Mouse (Mus musculus) cerebellum, adult 2 months (tissue): Measurements from ENCODE around the gene Mast4. TPM values are rescaled to one million over a fixed set of nuclear protein-coding genes. Genes with fewer than 3 reads are reported as not detected.
A peak's percentile ranks its signal among the peaks of the same experiment; 100 is the strongest.

Experiments
- DNase-seq, 2 experiments: peaks; one replicate each; pipeline ENCODE4 v3.0.0; 2021
- H3K27ac ChIP-seq: fragments of 200-500 bp; 2 replicates; pipeline ENCODE4 v1.5.1; 2012; ENCODE audit warnings: low read length, control low read depth, inconsistent platforms; ENCODE audit not compliant: insufficient read depth
- H3K27me3 ChIP-seq: fragments of 200-500 bp; 2 replicates; pipeline ENCODE4 v1.6.1; 2012; ENCODE audit warnings: inconsistent platforms, mild to moderate bottlenecking, low read length, moderate library complexity; ENCODE audit not compliant: control insufficient read depth, insufficient read depth
- H3K4me1 ChIP-seq: fragments of 200-500 bp; 2 replicates; pipeline ENCODE4 v1.6.1; 2011; ENCODE audit warnings: low read length; ENCODE audit not compliant: control insufficient read depth, insufficient read depth
- H3K4me3 ChIP-seq: fragments of 200-500 bp; replicated peaks from 2 replicates; pipeline ENCODE3; 2011; ENCODE audit warnings: mild to moderate bottlenecking, low read depth, low read length, control low read depth; ENCODE audit not compliant: insufficient read depth
- CTCF ChIP-seq: fragments of 200-500 bp; IDR thresholded peaks from 2 replicates; pipeline ENCODE4 v1.5.1; 2011; ENCODE audit warnings: low read depth, mild to moderate bottlenecking, control low read depth, low read length, moderate library complexity, borderline replicate concordance; ENCODE audit not compliant: insufficient read depth
- POLR2A ChIP-seq: fragments of 200-500 bp; IDR thresholded peaks from 2 replicates; pipeline ENCODE4 v1.6.1; 2011; ENCODE audit warnings: low read length, control low read depth, borderline replicate concordance; ENCODE audit not compliant: insufficient read depth
- WGBS: fragments of 180-500 bp; shearing (Covaris S2); methylation state at CpG from one replicate; pipeline ENCODE4 v1.1.7; 2018; 5-methylcytosine and 5-hydroxymethylcytosine counted together
- polyA plus RNA-seq: library from polyadenylated mRNA; depleted of rRNA; stranded (reverse); fragments of >200 nt; gene quantifications from 2 replicates; pipeline ENCODE4 v1.2.3, GENCODE M21; 2012

Mast4 gene
- polyA plus RNA-seq, 1 experiment: 21.2 TPM

DNA sequence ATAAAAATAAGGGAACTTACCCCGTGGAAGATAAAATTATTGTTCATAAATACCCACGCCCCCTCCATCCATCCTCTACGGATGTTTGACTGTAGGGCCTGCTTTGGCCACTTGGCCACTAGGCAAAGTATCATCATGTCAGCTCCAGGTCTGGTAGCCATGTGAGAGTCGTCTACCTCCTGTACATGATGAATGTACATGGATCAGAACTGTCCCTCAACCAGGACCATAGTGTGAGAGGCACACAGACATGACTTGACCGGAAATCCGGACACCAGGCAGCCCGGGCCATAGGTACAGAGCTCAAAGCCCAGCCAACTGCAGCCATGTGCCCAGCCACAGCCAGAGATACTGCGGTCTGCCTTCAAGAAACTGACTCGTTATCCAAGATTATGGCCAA, 210.6 kb downstream of the Mast4 start:
- no peak for DNase-seq
- Histone ChIP-seq H3K27me3 (no peaks in the 10 kb centered on the region; the same call in 1 of the 2 replicates), H3K4me3 (no peak overlapping the region), H3K27ac (no peak overlapping the region), H3K4me1 (no peaks in the 10 kb centered on the region)
- 90% methylated on average over 9 of the region's 9 CpGs for WGBS
- TF ChIP-seq POLR2A (no peak), CTCF (no peak)

DNA sequence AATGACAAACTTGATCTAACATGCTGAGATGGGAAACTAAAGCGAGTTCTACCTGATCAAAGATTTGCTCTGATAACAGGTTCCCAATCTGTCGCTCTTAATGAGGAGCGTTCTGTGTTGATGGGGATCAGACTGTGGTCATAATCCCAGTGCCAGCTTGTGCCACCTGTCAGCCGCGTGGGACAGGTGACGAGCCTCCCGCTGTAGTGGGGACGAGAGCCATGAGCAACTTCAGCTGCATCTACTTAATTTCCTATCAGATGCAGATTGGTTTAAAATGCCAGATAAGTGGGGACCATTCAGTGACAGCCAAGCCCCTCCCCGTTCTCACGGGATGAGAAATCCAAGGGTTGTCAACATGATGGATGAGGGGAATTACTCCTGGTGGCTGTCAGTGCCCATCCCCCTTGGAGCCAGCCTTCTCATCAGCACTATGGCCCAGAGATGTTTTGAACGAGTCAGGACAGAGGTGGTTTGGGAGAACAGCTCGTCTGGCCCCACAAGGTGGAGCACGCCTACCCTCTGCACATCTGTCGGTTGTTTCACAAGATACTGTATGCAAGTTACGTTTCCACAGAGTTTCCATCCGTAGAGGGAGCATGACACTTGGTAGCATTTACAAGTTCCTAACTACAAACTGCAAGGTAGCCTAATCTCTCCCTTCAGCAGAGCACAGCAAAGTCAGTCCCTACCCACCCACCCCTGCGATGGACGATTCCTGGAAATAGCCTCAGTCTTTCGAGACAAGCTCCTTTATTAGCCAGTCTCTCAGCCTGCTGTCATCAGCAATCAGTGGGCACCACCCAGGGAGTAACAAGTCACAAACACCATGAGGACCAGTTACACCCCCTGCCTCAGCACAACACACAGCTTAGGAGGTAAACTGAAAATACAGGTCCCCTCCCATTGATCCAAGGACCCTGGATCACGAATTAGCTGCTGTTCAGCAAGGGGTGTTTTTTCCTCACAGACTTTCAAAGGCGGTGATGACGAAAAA, 212.2 kb downstream of the Mast4 start:
- no peak for DNase-seq
- H3K27me3 ChIP-seq: no peaks in the 10 kb centered on the region; the same call in 1 of the 2 replicates
- H3K4me1 ChIP-seq: no peaks in the 10 kb centered on the region
- H3K4me3 ChIP-seq: no peak overlapping the region
- WGBS: 43% methylated on average over 22 of the region's 22 CpGs
- H3K27ac ChIP-seq: no peak overlapping the region
- TF ChIP-seq CTCF: no peak
- TF ChIP-seq POLR2A: no peak

DNA sequence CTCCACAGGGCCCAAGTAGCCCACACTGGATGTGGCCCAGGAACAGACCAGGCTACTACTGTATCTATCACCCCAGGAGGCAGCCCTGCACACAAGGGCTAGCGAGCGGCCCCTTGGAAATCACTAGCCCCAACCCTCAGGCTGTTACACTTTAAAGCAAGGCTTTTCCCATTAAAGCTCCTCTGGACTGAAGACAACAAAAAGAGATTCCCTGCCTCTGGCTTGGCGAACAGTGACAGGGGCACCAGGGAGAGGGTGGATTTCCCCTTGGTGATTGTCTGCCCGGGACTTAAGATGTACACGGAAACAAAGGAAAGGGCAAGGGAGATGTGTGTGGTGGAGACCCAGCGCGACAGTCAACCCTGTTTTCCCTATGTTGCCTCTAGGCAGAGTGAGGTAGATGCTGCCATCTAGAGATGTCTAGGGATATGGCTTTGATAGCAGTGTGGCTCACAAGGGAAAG, 213.6 kb downstream of the Mast4 start:
- H3K27me3 ChIP-seq: no peaks in the 10 kb centered on the region; the same call in 1 of the 2 replicates
- TF ChIP-seq POLR2A (no peak), CTCF (peak; percentile 67; the same call in 1 of the 2 replicates)
- DNase-seq: peak in 1 of 2 experiments; percentile 17
- H3K4me1 ChIP-seq: no peaks in the 10 kb centered on the region
- H3K4me3 ChIP-seq: no peak overlapping the region
- WGBS: 6% methylated on average over 7 of the region's 7 CpGs
- no peak overlapping the region for H3K27ac ChIP-seq

DNA sequence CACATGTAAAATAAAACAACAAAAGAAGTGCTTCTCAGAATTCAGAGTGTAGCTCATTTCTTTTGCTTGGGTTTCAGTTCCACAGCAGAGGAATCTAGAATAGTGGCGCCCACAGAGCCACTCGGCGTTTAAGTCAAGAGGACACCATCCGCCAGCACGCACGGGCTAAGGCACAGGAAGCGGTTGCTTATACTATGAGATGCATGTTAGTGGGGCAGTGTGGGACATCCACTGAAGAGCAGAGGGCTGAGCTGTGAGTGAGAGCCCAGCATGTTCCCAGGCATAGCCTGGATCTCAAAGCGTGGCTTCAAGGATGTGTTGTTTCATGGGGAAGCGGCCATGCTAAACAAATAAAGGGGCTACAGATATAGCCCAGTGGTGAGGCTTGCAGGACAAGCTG, 214.6 kb downstream of the Mast4 start:
- DNase-seq: no peak
- H3K27me3 ChIP-seq: no peaks in the 10 kb centered on the region; the same call in 1 of the 2 replicates
- no peak overlapping the region for H3K27ac ChIP-seq
- no peak overlapping the region for H3K4me3 ChIP-seq
- TF ChIP-seq CTCF (no peak), POLR2A (no peak)
- no peaks in the 10 kb centered on the region for H3K4me1 ChIP-seq
- 92% methylated on average over 9 of the region's 9 CpGs for WGBS

DNA sequence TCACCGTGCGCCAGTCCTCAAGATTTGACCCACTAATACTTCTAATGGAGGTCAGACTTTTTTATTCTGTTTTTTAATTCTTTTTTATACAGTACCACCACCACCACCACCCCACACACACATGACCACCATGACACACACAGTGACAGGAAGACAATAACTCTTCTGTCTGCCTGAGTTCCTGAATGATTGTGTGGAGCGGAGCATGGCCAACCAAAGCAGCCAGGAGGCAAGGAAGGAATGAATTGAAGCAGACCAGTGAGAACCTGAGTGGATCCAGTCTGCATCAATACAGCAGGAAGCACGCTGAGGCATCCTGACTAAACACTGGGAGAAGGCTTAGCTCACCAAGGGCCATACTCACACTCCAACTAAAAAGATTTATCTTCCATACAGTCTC, 219.2 kb downstream of the Mast4 start:
- no peak overlapping the region for H3K27ac ChIP-seq
- peaks cover 6% of the 10 kb centered on the region for H3K4me1 ChIP-seq
- H3K27me3 ChIP-seq: no peaks in the 10 kb centered on the region; the same call in 1 of the 2 replicates
- no peak overlapping the region for H3K4me3 ChIP-seq
- 97% methylated on average over 4 of the region's 4 CpGs for WGBS
- TF ChIP-seq POLR2A: no peak
- no peak for TF ChIP-seq CTCF
- DNase-seq: no peak

DNA sequence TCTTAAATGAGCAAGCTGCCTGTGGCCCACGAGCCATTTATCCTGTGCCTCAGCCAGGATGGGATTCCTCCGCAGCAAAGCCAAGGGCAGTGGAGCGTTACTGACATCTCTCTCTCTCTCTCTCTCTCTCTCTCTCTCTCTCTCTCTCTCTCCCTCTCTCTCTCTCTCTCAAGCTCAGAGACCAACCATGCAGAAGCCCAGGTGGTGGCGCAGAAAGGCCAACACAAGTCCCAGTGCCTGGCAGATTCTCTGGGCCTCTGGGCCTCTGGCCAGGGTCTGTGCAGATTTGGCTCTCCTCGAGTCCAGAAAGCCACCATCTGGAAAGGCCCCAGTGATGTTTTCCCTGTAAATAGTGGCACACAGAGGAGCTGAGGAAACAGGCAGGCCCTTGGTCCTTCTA, 220.0 kb downstream of the Mast4 start:
- 4% methylated on average over 5 of the region's 5 CpGs for WGBS
- peak; percentile 62 to 77 for DNase-seq
- Histone ChIP-seq H3K4me3 (no peak overlapping the region), H3K27ac (no peak overlapping the region), H3K27me3 (no peaks in the 10 kb centered on the region; the same call in 1 of the 2 replicates), H3K4me1 (peaks cover 6% of the 10 kb centered on the region)
- TF ChIP-seq CTCF: no peak
- no peak for TF ChIP-seq POLR2A

DNA sequence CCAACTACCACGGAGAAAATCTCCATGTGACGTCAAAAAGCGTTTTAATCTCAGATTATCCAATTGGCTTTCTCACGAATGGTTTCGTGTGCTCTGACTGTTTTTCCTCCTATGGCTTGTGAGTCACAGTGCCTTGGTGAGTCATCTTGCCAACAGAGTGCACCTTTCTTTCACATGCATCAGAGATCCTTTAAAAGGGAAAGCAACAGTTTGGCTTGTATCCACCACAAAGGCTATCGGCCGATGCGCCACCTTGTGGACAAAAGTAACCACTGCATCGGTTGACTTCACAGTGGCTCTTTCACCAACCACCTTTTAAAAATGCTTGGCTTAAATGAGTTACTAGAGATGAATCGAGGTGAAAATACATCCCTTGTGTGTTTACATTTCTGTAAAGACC, 224.4 kb downstream of the Mast4 start:
- Histone ChIP-seq H3K4me1 (peaks cover 6% of the 10 kb centered on the region), H3K4me3 (peak overlapping the region; percentile 38), H3K27me3 (no peaks in the 10 kb centered on the region), H3K27ac (no peak overlapping the region)
- TF ChIP-seq POLR2A: no peak
- TF ChIP-seq CTCF: peak; percentile 79
- peak; percentile 74 to 75 for DNase-seq
- WGBS: 4% methylated on average over 10 of the region's 10 CpGs

DNA sequence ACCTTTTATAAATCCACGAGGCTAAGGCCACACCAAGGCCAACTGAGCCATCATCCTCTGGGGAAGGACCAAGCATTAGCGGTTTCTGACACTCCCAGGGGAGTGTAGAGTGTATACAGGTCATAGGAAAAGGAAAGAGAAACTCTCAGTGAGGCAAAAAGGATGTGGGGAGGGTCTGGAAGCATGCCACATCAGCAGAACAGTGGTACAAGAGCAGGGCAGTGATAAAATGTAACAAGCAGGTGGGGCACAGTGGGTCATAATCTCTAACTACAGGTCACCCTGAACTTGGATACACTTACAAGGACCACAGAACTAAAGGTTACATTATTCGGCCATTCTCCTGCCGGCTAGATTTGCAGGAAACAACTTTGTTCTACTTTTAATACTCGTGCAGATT, 226.9 kb downstream of the Mast4 start:
- Histone ChIP-seq H3K4me1 (no peaks in the 10 kb centered on the region), H3K27ac (no peak overlapping the region), H3K27me3 (no peaks in the 10 kb centered on the region), H3K4me3 (no peak overlapping the region)
- DNase-seq: no peak
- TF ChIP-seq POLR2A (no peak), CTCF (no peak)
- 90% methylated on average over 5 of the region's 5 CpGs for WGBS
